Mouse (Mus musculus) kidney, postnatal 0 days (tissue): ENCODE measurements around the gene Ncapd3. TPM values are rescaled to one million over a fixed set of nuclear protein-coding genes. Genes with fewer than 3 reads are reported as not detected.

Experiments used
- ATAC-seq: fragments of 200-750 bp; cut with Nextera tagmentation; replicated peaks from 2 replicates; pipeline ENCODE4 v1.8.0; 2017; ENCODE audit warnings: low read depth, moderate number of reproducible peaks, moderate TSS enrichment, moderate library complexity; ENCODE audit not compliant: low FRiP score
- DNase-seq: peaks from one replicate; pipeline ENCODE4 v3.0.0-alpha.2; 2016; ENCODE audit warnings: low spot score
- H3K27ac ChIP-seq: fragments of 300-500 bp; sonication (generic); 2 replicates; pipeline ENCODE4 v1.5.1; 2014; ENCODE audit warnings: mild to moderate bottlenecking
- H3K27me3 ChIP-seq: fragments of 300-500 bp; sonication (generic); 2 replicates; pipeline ENCODE4 v1.6.1; 2014; ENCODE audit warnings: low read length, mixed read lengths; ENCODE audit not compliant: insufficient read depth
- H3K36me3 ChIP-seq: fragments of 300-500 bp; sonication (generic); 2 replicates; pipeline ENCODE4 v1.6.1; 2014; ENCODE audit warnings: low read length, mixed read lengths; ENCODE audit not compliant: insufficient read depth
- H3K4me1 ChIP-seq: fragments of 300-500 bp; sonication (generic); replicated peaks from 2 replicates; pipeline ENCODE4 v1.6.1; 2014; ENCODE audit warnings: antibody characterized with exemption, low read length, mixed read lengths; ENCODE audit not compliant: insufficient read depth
- H3K4me2 ChIP-seq: fragments of 300-500 bp; sonication (generic); 2 replicates; pipeline ENCODE4 v1.6.1; 2014; ENCODE audit warnings: mild to moderate bottlenecking, low read length, moderate library complexity, mixed read lengths
- H3K4me3 ChIP-seq: fragments of 300-500 bp; sonication (generic); replicated peaks from 2 replicates; pipeline ENCODE4 v1.5.1; 2014; ENCODE audit warnings: low read depth, low read length
- H3K9ac ChIP-seq: fragments of 300-500 bp; sonication (generic); 2 replicates; pipeline ENCODE4 v1.6.1; 2014; ENCODE audit warnings: low read depth, low read length
- H3K9me3 ChIP-seq: fragments of 300-500 bp; sonication (generic); replicated peaks from 2 replicates; pipeline ENCODE4 v1.6.1; 2016; ENCODE audit warnings: low read length, inconsistent platforms, mixed read lengths
- CTCF ChIP-seq: IDR thresholded peaks from 2 replicates; pipeline ENCODE4 v1.5.1; 2016; ENCODE audit warnings: antibody characterized with exemption, low read depth, mild to moderate bottlenecking, moderate library complexity
- WGBS: fragments of 180-500 bp; shearing (Covaris S2); extraction: QIAGEN DNeasy Blood & Tissue Kit; methylation state at CpG from one replicate; pipeline ENCODE4 v1.1.7; 2014; 5-methylcytosine and 5-hydroxymethylcytosine counted together
- polyA plus RNA-seq: library from polyadenylated mRNA; unstranded; fragments of >200 nt; fragmentation: Nextera tagmentation; extraction: Ambion mirVana; gene quantifications from 2 replicates; pipeline ENCODE4 v1.2.1, GENCODE M21; 2015

The Ncapd3 gene
- polyA plus RNA-seq, 1 experiment from 2014 or later, result 13.0 TPM

DNA sequence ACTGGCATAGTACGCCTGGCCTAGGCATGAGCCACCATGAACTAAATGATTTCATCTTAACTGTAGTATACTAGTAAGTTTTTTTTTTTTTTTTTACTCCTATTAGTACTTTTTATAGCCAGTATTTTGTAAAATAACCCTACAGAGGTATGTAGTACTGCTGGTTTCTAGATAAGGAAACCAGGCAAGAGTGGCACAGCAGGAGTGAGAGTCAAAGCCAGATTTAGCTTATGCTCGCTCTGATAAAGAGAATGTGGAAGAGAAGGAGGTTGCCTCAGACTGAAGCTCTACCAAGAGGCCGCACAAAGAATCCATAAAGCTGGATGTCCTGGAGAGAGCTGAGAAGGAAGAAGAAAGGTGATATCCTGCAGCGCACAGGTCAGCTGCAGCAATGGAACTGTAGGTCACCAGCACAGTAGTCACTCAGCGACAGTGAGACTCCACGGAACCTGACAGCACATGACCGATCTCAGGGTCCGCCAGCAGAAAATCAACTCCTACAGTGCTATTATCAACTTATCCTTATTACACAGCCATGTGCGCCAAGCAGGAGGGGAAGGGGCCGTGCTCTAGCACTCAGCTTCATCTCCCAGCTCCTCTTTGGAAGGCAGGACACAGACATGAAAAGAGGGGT lies 110.6 kb downstream of the Ncapd3 start:
- 91% methylated on average over 10 of the region's 10 CpGs for WGBS
- Histone ChIP-seq H3K9ac (no peak overlapping the region), H3K36me3 (no peaks in the 10 kb centered on the region), H3K27ac (no peak overlapping the region), H3K4me1 (no peaks in the 10 kb centered on the region), H3K4me2 (no peak overlapping the region), H3K9me3 (no peaks in the 10 kb centered on the region), H3K27me3 (no peaks in the 10 kb centered on the region), H3K4me3 (no peak overlapping the region)
- ATAC-seq, result no peak
- TF ChIP-seq CTCF, result no peak
- DNase-seq, result no peak

DNA sequence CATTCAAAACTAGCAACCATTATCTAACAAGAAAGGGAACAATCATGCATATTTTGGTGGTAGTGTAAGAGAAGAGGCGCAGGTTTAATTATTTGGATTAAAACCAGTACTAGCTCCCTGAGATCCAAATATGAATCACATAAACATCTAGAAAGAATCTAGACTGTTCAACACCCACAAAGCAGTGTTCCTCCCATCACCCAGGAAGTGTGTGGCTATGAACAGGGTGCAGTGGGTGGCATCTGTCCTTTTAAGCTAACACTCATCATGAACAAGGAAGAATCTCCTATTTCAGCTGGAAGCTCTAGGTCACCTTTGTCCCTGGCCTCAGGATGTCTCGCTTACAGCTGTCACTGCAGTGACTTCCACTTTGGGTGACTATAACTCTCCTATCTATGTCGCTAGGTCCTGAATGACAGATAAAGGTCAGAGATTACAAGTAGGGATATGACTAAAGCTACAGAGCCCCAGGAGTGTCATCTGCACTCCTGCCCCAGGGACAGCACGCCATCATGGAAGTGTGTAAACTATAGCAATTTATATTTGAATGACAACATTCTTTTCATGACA lies 114.4 kb downstream of the Ncapd3 start:
- H3K27me3 ChIP-seq, result no peaks in the 10 kb centered on the region

More for the DNA sequence above, 114.4 kb downstream of the Ncapd3 start:
- Histone ChIP-seq H3K36me3 (no peaks in the 10 kb centered on the region), H3K9me3 (no peaks in the 10 kb centered on the region), H3K4me2 (no peak overlapping the region), H3K9ac (no peak overlapping the region), H3K4me3 (no peak overlapping the region), H3K4me1 (peaks cover 5% of the 10 kb centered on the region; the same call in 1 of the 2 replicates), H3K27ac (no peak overlapping the region)
- DNase-seq (no peak), ATAC-seq (no peak)
- WGBS, result 67% methylated on average over 4 of the region's 4 CpGs
- no peak for TF ChIP-seq CTCF

Other genes with a start within 250 kb of the Ncapd3 start
- 47.5 and 50.2 TPM in 2 replicates for gene Glb1l2, start 223.7 kb upstream of the Ncapd3 start, polyA plus RNA-seq
- not detected in 2 replicates for gene Glb1l3, start 169.3 kb upstream of the Ncapd3 start, polyA plus RNA-seq
- not detected in 2 replicates for gene Gm1110, start 107.1 kb upstream of the Ncapd3 start, polyA plus RNA-seq
- 45.9 and 52.2 TPM in 2 replicates for gene Acad8, start 30.6 kb upstream of the Ncapd3 start, polyA plus RNA-seq
- 153 and 154 TPM in 2 replicates for gene Thyn1, start 30.5 kb upstream of the Ncapd3 start, polyA plus RNA-seq
- gene Vps26b, start 110 bp upstream of the Ncapd3 start, polyA plus RNA-seq, result 27.7 and 28.1 TPM in 2 replicates
- gene Jam3, start 125.2 kb downstream of the Ncapd3 start, polyA plus RNA-seq, result 56.8 TPM in 2 replicates